Mouse (Mus musculus) liver, adult 2 months (tissue): Measurements from ENCODE around the gene Gbp2b. TPM values are rescaled to one million over a fixed set of nuclear protein-coding genes. Genes with fewer than 3 reads are reported as not detected.

ENCODE experiments used
- DNase-seq: peaks from one replicate; pipeline ENCODE4 v3.0.0-alpha.2; 2011; ENCODE audit warnings: low read depth, low spot score; ENCODE audit errors: extremely low read depth
- H3K27ac ChIP-seq: fragments of 200-500 bp; replicated peaks from 2 replicates; pipeline ENCODE4 v1.5.1; 2012; ENCODE audit warnings: low read depth, mild to moderate bottlenecking, control low read depth, inconsistent platforms, low read length; ENCODE audit not compliant: insufficient read depth
- H3K27me3 ChIP-seq: fragments of 200-500 bp; 2 replicates; pipeline ENCODE4 v1.6.1; 2012; ENCODE audit warnings: mild to moderate bottlenecking, moderate library complexity, low read length, inconsistent platforms; ENCODE audit not compliant: control insufficient read depth, insufficient read depth
- H3K36me3 ChIP-seq: fragments of 200-500 bp; 2 replicates; pipeline ENCODE4 v1.6.1; 2012; ENCODE audit warnings: low read length, inconsistent platforms; ENCODE audit not compliant: control insufficient read depth, insufficient read depth
- H3K4me1 ChIP-seq: fragments of 200-500 bp; 2 replicates; pipeline ENCODE4 v1.6.1; 2011; ENCODE audit warnings: low read length; ENCODE audit not compliant: control insufficient read depth, insufficient read depth
- H3K4me3 ChIP-seq: fragments of 200-500 bp; 2 replicates; pipeline ENCODE4 v1.5.1; 2011; ENCODE audit warnings: low read depth, mild to moderate bottlenecking, control low read depth, low read length, moderate library complexity; ENCODE audit not compliant: insufficient read depth
- H3K79me2 ChIP-seq: fragments of 200-500 bp; 2 replicates; pipeline ENCODE4 v1.6.1; 2012; ENCODE audit warnings: inconsistent platforms, mild to moderate bottlenecking, low read length, moderate library complexity; ENCODE audit not compliant: control insufficient read depth, insufficient read depth
- H3K9ac ChIP-seq: fragments of 200-500 bp; 2 replicates; pipeline ENCODE4 v1.6.1; 2012; ENCODE audit warnings: low read depth, mild to moderate bottlenecking, control low read depth, inconsistent platforms, low read length
- CTCF ChIP-seq: fragments of 200-500 bp; IDR thresholded peaks from 2 replicates; pipeline ENCODE4 v1.5.1; 2011; ENCODE audit warnings: low read depth, low read length, control low read depth
- POLR2A ChIP-seq: fragments of 200-500 bp; IDR thresholded peaks from 2 replicates; pipeline ENCODE4 v1.6.1; 2011; ENCODE audit warnings: low read length, control low read depth; ENCODE audit not compliant: insufficient read depth; ENCODE audit errors: extremely low read depth
- WGBS: fragments of 180-500 bp; shearing (Covaris S2); methylation state at CpG from one replicate; pipeline ENCODE4 v1.1.7; 2018; 5-methylcytosine and 5-hydroxymethylcytosine counted together
- polyA plus RNA-seq: library from polyadenylated mRNA; depleted of rRNA; stranded (reverse); fragments of >200 nt; gene quantifications from 2 replicates; pipeline ENCODE4 v1.2.3, GENCODE M21; 2012; rRNA removed
- total RNA-seq: library from RNA; depleted of rRNA; stranded (reverse); fragments of >200 nt; gene quantifications from 2 replicates; pipeline ENCODE4 v1.2.3, GENCODE M21; 2014; rRNA removed

Gbp2b gene
- total RNA-seq (2.8 and 4.1 TPM in 2 replicates), polyA plus RNA-seq (0.37 and 0.72 TPM in 2 replicates)

DNA sequence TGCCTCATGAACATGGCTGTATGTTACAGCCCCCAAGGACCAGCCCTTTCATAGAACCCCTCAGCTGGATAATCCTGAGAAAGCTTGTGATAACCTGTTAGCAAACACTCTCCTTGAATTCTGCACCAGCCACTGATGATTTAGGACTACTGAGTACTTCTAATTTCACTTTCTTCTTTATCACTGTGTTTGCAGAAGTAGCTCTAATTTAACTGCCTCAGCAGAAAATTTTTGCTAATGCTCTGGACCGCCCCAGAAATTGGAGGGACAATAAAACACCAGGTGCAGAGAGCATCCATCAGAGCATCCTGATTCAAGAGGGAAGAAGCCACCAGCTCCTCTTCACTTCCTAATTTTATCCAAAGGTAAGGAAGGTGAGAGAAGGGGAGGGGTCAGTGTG, at the start of gene Gbp2b:
Gene Gbp2b, plus strand, starts transcription at position 301 of the 400 bp plus-strand sequence.
- no peak within 1 kb of the TSS for H3K9ac ChIP-seq
- 81% methylated on average over 1 of the region's 1 CpGs for WGBS
- TF ChIP-seq POLR2A, result no peak
- H3K27ac ChIP-seq, result no peak within 1 kb of the TSS
- peak; percentile 8 for DNase-seq
- no peaks in the 10 kb centered on the region for H3K36me3 ChIP-seq
- 0 out of 2 replicates have a peak, but pooled peaks cover 2% of the 10 kb centered on the region for H3K27me3 ChIP-seq
- no peak within 1 kb of the TSS for H3K4me3 ChIP-seq
- H3K79me2 ChIP-seq, result no peaks in the 10 kb centered on the region
- no peaks in the 10 kb centered on the region; the same call in 1 of the 2 replicates for H3K4me1 ChIP-seq

DNA sequence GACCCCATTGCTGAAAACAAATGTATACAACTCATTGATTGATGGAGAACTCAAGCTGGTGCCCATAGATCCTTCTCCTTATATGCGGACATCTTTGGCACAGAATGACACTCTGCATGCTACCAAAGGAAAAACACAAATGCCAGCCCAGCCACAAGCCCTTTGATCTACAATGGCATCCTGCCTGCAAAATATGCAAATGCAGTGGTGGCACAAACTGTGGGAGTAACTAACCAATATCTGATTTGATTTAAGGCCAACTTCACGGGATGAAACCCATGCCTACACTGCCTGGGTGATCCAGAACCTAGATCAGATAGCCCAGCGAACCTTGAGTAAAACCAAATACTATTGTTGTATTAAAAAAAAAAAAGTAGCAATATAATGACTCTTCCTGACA, 48.0 kb upstream of the Gbp2b start:
- TF ChIP-seq CTCF (no peak), POLR2A (no peak)
- DNase-seq, result peak; percentile 54
- 46% methylated on average over 3 of the region's 3 CpGs for WGBS

GRCm38 (mm10) chr3:142550052-142550676, 44.5 kb upstream of the Gbp2b start:
- no peak for DNase-seq
- no peaks in the 10 kb centered on the region for H3K4me1 ChIP-seq
- no peak overlapping the region for H3K27ac ChIP-seq
- no peaks in the 10 kb centered on the region for H3K79me2 ChIP-seq
- TF ChIP-seq CTCF, result no peak
- TF ChIP-seq POLR2A, result no peak
- 91% methylated on average over 3 of the region's 3 CpGs for WGBS
- no peak overlapping the region for H3K4me3 ChIP-seq
- peaks cover 11% of the 10 kb centered on the region for H3K36me3 ChIP-seq
- H3K9ac ChIP-seq, result no peak overlapping the region
- no peaks in the 10 kb centered on the region for H3K27me3 ChIP-seq

More for the DNA sequence above, 48.0 kb upstream of the Gbp2b start:
- Histone ChIP-seq H3K9ac (no peak overlapping the region), H3K4me3 (no peak overlapping the region), H3K27me3 (no peaks in the 10 kb centered on the region), H3K27ac (no peak overlapping the region), H3K79me2 (no peaks in the 10 kb centered on the region), H3K4me1 (no peaks in the 10 kb centered on the region), H3K36me3 (peaks cover 23% of the 10 kb centered on the region)

DNA sequence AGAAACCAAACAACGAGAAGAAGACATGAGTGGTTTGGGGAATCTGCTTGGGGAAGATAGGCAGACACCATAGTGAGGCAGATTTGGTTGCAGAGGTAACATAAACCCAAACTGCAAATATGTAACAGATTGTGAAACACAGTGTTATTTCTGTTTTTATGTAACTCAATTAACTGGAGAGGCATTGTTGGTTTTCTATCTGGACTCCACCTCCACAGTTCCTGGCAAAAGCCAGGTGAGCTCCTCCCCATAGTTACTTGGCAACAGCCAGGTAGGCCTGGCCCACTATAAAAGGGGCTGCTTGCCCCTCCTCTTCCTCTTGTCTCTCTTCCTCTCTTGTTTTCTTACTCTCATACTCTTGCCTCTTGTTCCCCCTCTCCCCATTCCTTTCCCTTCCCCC, 40.0 kb upstream of the Gbp2b start:
- 84% methylated on average over 1 of the region's 1 CpGs for WGBS

DNA sequence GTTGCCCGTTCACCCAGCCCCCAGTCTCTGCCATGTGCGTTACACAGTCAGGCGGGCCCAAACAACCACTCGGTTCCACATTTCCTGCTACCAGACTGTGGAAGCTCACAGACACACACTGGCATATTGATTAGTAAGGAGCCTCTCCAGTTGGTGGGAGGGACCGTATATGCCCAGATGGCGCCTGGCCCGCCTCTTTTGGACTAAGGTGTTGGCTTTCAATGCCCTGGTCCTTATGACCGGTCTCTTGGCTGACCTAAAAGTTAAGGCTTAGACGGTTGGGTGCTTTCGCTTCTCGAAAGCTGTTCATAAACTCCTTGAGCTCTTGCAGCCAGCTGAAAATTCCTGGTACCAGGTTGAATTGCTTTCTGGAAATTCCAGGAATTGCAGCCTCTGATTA, 39.0 kb upstream of the Gbp2b start:
- 81% methylated on average over 11 of the region's 11 CpGs for WGBS
- TF ChIP-seq POLR2A (no peak), CTCF (no peak)
- Histone ChIP-seq H3K4me1 (peaks cover 4% of the 10 kb centered on the region; the same call in 1 of the 2 replicates), H3K36me3 (no peaks in the 10 kb centered on the region), H3K27me3 (no peaks in the 10 kb centered on the region), H3K4me3 (no peak overlapping the region), H3K27ac (no peak overlapping the region), H3K79me2 (no peaks in the 10 kb centered on the region), H3K9ac (no peak overlapping the region)
- peak; percentile 27 for DNase-seq

More for the DNA sequence above, 40.0 kb upstream of the Gbp2b start:
- Histone ChIP-seq H3K27ac (no peak overlapping the region), H3K4me3 (no peak overlapping the region), H3K9ac (no peak overlapping the region), H3K27me3 (no peaks in the 10 kb centered on the region), H3K36me3 (no peaks in the 10 kb centered on the region), H3K4me1 (no peaks in the 10 kb centered on the region), H3K79me2 (no peaks in the 10 kb centered on the region)
- no peak for DNase-seq
- TF ChIP-seq POLR2A (no peak), CTCF (no peak)

DNA sequence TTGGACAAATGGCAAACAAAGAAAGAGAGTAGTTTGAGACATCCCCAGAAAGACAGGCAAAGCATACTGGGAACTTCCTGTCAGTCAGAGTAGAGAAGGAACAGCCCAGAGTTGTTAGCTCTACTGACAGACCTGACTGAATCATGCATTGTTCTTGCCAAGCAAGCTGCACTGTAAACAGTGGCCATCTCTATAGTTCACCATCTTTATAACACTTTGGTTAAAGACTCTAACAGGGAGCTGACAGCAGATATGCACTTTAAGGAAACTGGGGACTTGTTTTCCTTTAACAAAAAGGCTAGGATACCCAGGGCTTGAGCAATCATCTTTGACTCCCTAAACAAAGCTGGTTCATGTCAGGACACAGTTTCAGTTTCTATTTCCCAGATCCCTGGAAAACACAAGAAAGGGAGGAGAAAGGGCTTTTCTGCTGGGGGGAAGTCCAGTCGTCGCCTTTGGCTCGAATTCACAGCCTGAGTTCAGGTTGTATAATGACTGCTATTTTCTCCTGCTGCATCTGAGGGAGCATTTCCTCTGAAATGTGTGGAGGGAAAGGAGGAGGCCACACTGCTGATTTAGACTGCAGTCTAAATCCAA, 34.9 kb upstream of the Gbp2b start, which contains the start of gene Gbp3:
Gene Gbp3, plus strand, starts transcription at position 395 of the 597 bp plus-strand sequence.
- WGBS, result 2% methylated on average over 3 of the region's 3 CpGs
- H3K4me1 ChIP-seq, result peaks cover 4% of the 10 kb centered on the region; the same call in 1 of the 2 replicates
- H3K27me3 ChIP-seq, result no peaks in the 10 kb centered on the region
- peak within 1 kb of the TSS; percentile 41 for H3K4me3 ChIP-seq
- H3K79me2 ChIP-seq, result no peaks in the 10 kb centered on the region
- TF ChIP-seq CTCF (no peak), POLR2A (no peak)
- H3K9ac ChIP-seq, result peak within 1 kb of the TSS; percentile 57; the same call in 1 of the 2 replicates
- DNase-seq, result peak; percentile 69
- H3K27ac ChIP-seq, result peak within 1 kb of the TSS; percentile 87
- no peaks in the 10 kb centered on the region for H3K36me3 ChIP-seq
